Mouse (Mus musculus) central nervous system, embryonic 11.5 days (tissue): Measurements from ENCODE around the gene Gm28845. TPM values are rescaled to one million over a fixed set of nuclear protein-coding genes. Genes with fewer than 3 reads are reported as not detected.

Experiments
- polyA plus RNA-seq: library from polyadenylated mRNA; depleted of rRNA; stranded (reverse); fragments of >200 nt; gene quantifications from 2 replicates; pipeline ENCODE4 v1.2.3, GENCODE M21; 2012; rRNA removed

The Gm28845 gene
- not detected in 2 replicates for polyA plus RNA-seq

DNA sequence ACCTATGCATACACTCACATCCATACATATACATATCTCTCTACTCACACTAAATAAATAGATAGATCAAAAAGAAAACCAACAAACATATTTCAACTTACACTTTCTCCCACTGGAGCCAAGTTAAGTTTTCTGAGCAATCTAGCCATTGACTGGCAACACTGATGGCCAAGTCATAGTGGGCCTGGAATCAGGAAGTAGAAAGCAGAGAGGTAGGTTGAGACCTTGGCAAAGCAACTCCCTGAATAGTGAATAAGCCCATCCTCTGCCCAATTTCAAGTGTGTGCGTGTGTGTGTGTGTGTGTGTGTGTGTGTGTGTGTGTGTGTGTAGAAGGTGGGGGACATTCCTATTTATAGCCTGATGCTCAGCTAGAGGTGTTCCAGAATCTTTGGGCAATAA is at the start of gene Gm28845:
Gene Gm28845, minus strand, starts transcription at position 121 of the 400 bp plus-strand sequence.

DNA sequence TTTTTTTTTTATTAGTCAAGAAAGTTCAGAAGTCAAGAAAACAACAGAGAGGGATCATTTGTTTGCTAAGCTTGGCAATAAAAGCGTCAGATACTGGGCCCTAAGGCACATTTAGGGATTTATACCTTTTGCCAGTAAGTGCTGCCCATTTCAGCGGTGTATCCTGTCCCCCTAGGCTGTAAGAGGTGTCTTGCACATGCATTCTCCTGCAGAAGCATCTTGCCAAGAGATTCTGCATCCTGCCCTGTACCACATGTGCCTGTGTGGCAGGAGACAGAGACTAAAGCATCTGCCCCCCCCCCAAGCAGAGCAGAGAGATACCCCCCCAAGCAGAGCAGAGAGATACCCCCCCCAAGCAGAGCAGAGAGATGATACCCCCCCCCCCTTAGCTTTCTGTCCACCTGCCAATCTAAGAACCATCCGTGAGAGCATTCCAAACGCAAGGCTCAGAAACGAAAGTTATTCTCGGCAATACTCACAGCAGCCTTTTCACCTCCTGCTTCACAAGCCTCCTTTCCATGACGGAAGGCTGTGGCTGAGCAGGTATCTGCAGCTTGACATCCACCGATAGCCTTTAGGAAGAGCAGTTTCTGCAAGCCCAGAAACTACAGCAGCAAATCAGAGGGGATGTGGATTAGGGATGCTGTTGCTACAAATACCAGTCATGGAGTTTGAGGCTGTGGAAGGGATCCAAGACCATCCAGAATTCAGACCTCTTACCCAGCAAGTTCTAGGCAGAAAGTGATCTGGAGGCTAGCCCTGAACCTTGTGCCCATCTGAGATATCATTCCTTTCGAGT is 3.4 kb upstream of the Gm28845 start, which contains the start of gene D630023F18Rik:
Gene D630023F18Rik, minus strand, starts transcription at position 641 of the 799 bp plus-strand sequence.

DNA sequence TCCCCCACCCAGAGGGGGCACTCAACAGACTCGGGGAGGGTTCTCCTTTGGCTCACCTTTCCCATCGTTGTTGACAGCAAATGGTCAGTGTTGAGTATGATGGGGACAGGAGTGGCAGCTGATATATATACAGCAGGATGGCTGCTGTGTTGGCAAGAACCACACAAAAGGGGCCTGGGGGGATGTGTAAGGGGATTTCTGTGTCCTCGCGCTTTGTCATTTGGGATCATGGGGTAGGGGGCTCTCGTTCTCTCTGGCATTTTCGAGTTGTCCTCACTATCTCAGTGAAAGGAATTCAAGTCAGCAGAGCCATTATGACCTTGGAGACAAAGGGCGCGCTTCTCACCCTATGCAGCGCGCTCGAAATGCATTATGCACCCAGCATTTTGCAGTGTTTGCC is 16.1 kb downstream of the Gm28845 start, which contains the start of gene Cryga:
Gene Cryga, minus strand, starts transcription at position 101 of the 400 bp plus-strand sequence.

DNA sequence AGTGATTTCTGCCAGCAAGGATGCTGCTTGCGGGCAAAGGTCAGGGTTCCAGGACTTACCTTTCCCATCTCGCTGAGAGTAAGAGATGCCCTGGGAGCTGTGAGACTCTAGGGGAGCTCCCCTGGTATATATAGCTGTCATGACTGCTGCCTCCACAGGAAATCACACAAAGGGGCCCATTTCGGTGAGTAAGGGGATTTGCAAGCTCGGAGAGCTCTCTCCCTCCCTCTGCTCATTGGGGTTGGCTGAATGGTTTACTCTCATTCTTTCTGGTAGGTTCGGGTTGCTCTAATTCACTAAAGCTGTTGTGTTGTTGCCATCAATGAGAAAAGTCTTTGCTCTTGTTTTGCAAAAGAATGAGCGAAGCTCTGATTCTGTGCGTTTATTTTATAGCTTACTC is 37.2 kb downstream of the Gm28845 start, which contains the start of gene Crygb:
Gene Crygb, minus strand, starts transcription at position 101 of the 400 bp plus-strand sequence.

DNA sequence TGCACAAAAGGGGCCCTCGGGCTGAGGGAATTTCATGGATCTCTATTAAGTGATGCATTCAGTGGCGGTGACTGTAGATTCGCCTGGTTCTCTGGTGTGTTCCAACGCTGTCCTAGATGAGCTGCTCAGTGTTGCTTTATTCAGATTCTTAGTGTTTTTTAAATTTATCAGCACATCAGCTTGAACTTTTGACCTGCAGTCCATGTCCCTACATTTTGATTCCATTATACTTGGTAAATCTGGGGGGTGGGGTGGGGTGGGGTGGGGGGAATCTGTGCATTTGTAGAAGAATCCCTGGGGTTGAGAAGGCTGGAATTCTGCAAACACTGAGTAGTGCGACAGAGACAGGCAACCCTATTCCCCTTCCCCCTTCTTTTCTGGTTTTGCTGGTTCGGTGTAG is 45.8 kb downstream of the Gm28845 start, which contains the start of gene Crygc:
Gene Crygc, minus strand, starts transcription at position 101 of the 400 bp plus-strand sequence.

DNA sequence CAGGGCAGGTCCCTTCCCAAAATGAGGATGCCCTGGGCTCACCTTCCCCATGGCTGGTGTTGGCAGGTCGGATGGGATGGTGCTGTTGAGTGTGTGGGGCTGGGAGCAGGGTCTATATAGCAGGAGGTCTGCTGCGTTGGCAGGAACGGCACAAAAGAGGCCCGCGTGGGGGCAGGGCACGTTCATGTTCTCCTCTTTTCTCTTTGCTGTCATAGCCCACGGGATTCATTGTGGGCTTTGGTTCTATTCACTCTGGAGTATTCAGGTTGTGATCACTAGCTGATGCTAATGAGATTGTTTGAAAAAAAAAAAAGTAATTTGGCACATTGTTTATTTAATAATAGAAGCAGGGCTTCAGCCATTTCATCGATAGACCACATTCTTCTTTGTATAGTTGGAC is 56.0 kb downstream of the Gm28845 start, which contains the start of gene Crygd:
Gene Crygd, minus strand, starts transcription at position 101 of the 400 bp plus-strand sequence.

DNA sequence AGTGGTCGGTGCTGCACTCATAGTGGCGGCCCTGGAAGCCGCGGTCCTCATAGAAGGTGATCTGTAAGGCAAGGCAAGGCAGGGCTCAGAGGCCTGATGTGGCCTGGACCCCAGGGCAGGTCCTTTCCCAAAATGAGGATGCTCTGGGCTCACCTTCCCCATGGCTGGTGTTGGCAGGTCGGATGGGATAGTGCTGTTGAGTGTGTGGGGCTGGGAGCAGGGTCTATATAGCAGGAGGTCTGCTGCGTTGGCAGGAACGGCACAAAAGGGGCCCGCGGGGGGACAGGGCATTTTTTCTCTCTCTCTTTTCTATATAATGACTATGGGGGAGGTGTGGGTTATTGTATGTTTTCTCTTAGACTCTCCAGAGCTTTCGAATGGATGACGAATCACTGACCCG is 68.4 kb downstream of the Gm28845 start, which contains the start of gene Cryge:
Gene Cryge, minus strand, starts transcription at position 198 of the 400 bp plus-strand sequence.

Other genes with a start within 250 kb of the Gm28845 start
- 2.7 and 4.1 TPM in 2 replicates for gene Plekhm3, start 162.7 kb downstream of the Gm28845 start, polyA plus RNA-seq
- gene Akr1cl, start 86.8 kb downstream of the Gm28845 start, polyA plus RNA-seq, result 0.13 and 1.3 TPM in 2 replicates
- 0.58 and 0.62 TPM in 2 replicates for gene Cryge, start 68.4 kb downstream of the Gm28845 start, polyA plus RNA-seq
- 0.32 TPM in 1 of 2 replicates, not detected in the other for gene Crygd, start 56.1 kb downstream of the Gm28845 start, polyA plus RNA-seq
- gene Crygc, start 45.9 kb downstream of the Gm28845 start, polyA plus RNA-seq, result 0.19 and 0.22 TPM in 2 replicates
- 0.11 and 0.18 TPM in 2 replicates for gene Crygb, start 37.3 kb downstream of the Gm28845 start, polyA plus RNA-seq
- gene Cryga, start 16.2 kb downstream of the Gm28845 start, polyA plus RNA-seq, result 0.11 TPM in 1 of 2 replicates, not detected in the other
- 0.19 and 0.25 TPM in 2 replicates for gene D630023F18Rik, start 3.7 kb upstream of the Gm28845 start, polyA plus RNA-seq
- 143 and 168 TPM in 2 replicates for gene Idh1, start 66.9 kb upstream of the Gm28845 start, polyA plus RNA-seq
- gene Pikfyve, start 67.1 kb upstream of the Gm28845 start, polyA plus RNA-seq, result 11.2 and 13.4 TPM in 2 replicates
- 0.24 and 0.76 TPM in 2 replicates for gene Pth2r, start 162.5 kb upstream of the Gm28845 start, polyA plus RNA-seq